Mouse (Mus musculus) left cerebral cortex, postnatal 10 days (tissue): ENCODE results near the gene Igdcc4. TPM values are rescaled to one million over a fixed set of nuclear protein-coding genes. Genes with fewer than 3 reads are reported as not detected.
A peak's percentile ranks its signal among the peaks of the same experiment; 100 is the strongest.

Source experiments
- DNase-seq, 2 experiments: peaks; one replicate each; pipeline ENCODE4 v3.0.0; 2021 to 2022; ENCODE audit warnings: low spot score in 2 of 2, mixed read lengths in 1 of 2; ENCODE audit errors: extremely low spot score in 1 of 2
- intact Hi-C: fragments of 180-260 bp; cut with DNase I; formaldehyde crosslinking; loops from one replicate; pipeline ENCODE4 v1.15.1; 2025
- total RNA-seq, 2 experiments: library from RNA; stranded (reverse); gene quantifications; 2 replicates each; pipeline ENCODE4 v1.2.3; 2021

Igdcc4 gene
- total RNA-seq, 2 experiments from 2014 or later = 25.5 to 29.2 TPM

- DNase-seq = no peak
- intact Hi-C loops = no loop called here
These were observed 6.6 kb downstream of the Igdcc4 start for GRCm38 (mm10) chr9:65107893-65108292.

GRCm38 (mm10) chr9:65109132-65110072, 8.1 kb downstream of the Igdcc4 start:
- peak; percentile 68 to 78 for DNase-seq
- intact Hi-C loops = no loop called here

- intact Hi-C loops = no loop called here
- DNase-seq = no peak
These were observed 10.4 kb downstream of the Igdcc4 start for GRCm38 (mm10) chr9:65111698-65112097.

GRCm38 (mm10) chr9:65113694-65114093, 12.4 kb downstream of the Igdcc4 start:
- DNase-seq = no peak
- intact Hi-C loops = no loop called here

- intact Hi-C loops = no loop called here
- DNase-seq = no peak
These were observed 14.6 kb downstream of the Igdcc4 start for GRCm38 (mm10) chr9:65115891-65116290.

- DNase-seq = no peak
- intact Hi-C loops = no loop called here
These were observed 16.2 kb downstream of the Igdcc4 start for GRCm38 (mm10) chr9:65117516-65117915.

DNA sequence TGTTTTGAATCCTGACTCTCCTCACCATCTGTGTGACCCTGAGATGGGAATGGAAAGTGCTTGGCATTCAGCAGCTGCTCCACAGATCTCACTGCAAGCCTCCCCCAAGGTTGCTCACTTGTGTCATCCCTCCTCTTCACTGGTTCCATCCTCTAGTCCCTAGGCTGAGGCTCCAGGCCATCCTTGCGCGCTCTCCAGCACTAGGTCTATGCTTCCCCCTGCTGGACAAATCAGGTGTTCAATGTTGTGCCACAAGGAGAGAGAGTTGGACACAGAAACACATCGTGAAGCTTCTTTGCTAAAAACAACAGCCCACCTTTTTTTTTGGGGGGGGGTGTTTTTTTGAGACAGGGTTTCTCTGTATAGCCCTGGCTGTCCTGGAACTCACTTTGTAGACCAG, 19.6 kb downstream of the Igdcc4 start:
- DNase-seq = peak; percentile 67 to 73
- intact Hi-C loops = loop anchor here (5.0 kb wide), 1 partner anchor 34 kb away; no protein-coding TSS in a partner anchor

DNA sequence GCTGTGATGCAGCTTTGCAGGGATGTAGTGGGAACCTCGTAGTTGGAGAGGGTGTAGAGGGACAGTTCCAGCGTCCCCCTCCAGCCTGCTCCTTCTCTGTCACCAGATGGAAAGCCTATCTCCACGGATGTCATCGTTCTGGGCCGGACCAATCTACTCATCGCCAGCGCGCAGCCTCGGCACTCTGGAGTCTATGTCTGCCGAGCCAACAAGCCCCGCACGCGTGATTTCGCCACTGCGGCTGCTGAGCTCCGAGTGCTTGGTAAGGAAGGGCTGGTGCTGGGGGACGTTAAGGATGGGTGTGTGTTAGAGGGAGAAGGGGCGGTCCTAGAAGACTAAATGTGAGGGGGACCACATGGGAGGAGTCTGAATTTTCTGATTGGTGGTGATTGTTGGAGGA, 21.3 kb downstream of the Igdcc4 start:
- DNase-seq = peak; percentile 75 to 76
- intact Hi-C loops = loop anchor here (5.0 kb wide), 1 partner anchor 35 kb away; no protein-coding TSS in a partner anchor

GRCm38 (mm10) chr9:65123552-65124168, 22.4 kb downstream of the Igdcc4 start:
- peak in 1 of 2 experiments; percentile 79 for DNase-seq
- intact Hi-C loops = loop anchor here (5.0 kb wide), 1 partner anchor 36 kb away; no protein-coding TSS in a partner anchor

DNA sequence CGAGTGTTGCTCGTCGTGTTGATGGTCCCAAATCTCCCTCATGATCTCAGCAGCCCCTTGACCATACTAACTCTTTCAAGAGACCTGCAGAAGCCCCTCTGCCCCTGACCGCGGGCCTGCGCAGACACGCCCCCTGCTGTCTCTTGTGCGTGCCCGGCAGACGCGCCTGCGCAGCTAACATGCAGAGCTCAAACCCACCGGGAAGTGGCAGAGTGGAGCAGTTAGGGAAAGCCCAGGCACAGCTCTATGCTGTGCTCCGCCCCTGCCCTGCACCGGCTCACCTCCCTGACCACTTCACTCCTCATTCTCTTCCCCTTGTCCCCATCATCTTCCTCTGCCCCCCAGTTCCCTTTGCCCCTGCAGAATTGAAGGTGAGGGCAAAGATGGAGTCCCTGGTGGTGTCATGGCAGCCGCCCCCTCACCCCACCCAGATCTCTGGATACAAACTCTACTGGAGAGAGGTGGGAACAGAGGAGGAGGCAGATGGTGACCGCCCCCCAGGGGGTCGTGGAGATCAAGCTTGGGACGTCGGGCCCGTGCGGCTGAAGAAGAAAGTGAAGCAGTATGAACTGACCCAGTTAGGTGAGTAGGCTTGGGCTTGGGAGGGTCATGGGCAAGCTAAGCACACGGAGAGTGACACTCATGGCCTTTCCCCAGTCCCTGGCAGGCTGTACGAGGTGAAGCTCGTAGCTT, 27.0 kb downstream of the Igdcc4 start:
- peak in 1 of 2 experiments; percentile 72 for DNase-seq

DNA sequence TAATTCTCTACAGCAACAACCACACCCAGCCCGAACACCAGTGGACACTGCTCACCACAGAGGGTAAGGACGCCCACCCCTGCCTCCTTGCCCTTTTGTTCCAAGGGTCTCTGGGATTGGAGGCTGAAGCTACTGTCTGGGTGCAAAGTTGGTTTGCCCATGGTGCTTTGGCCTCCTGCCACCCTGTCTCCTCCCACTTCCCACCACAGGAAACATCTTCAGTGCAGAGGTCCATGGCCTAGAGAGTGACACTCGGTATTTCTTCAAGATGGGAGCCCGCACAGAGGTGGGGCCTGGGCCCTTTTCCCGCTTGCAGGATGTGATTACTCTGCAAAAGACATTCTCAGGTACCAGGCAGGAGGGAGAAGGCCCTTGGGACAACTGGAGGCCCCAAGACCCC, 30.4 kb downstream of the Igdcc4 start:
- intact Hi-C loops = loop anchor here (2.0 kb wide), 1 partner anchor 57 kb away; no protein-coding TSS in a partner anchor
- DNase-seq = no peak

More for the DNA sequence above, 27.0 kb downstream of the Igdcc4 start:
- intact Hi-C loops = no loop called here

DNA sequence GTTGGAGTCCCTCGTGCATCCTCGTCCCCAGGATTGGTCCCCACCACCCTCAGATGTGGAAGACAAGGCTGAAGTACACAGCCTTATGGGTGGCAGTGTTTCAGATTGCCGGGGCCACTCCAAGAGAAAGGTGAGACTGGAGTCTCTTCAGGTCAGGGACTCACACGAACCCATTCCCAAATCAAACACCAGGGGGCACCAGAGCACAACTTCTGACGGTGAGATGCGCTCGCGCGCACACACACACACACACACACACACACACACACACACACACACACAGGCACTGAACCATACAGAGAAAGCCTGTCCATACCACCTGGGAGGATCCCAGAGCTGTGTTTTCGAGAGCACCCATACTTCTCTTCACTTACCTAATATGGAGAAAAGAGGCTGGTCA, 32.5 kb downstream of the Igdcc4 start:
- intact Hi-C loops = loop anchor here (2.0 kb wide), 1 partner anchor 55 kb away; no protein-coding TSS in a partner anchor
- peak; percentile 66 to 81 for DNase-seq

DNA sequence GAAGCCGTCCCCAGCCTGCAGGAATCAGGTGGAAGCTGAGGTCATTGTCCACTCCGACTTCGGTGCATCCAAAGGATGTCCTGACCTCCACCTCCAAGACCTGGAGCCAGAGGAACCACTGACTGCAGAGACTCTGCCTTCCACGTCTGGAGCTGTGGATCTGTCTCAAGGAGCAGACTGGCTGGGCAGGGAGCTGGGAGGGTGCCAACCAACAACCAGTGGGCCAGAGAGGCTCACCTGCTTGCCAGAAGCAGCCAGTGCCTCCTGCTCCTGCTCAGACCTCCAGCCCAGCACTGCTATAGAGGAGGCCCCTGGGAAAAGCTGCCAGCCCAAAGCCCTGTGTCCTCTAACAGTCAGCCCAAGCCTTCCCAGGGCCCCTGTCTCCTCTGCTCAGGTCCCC, 33.8 kb downstream of the Igdcc4 start:
- intact Hi-C loops = no loop called here
- no peak for DNase-seq

DNA sequence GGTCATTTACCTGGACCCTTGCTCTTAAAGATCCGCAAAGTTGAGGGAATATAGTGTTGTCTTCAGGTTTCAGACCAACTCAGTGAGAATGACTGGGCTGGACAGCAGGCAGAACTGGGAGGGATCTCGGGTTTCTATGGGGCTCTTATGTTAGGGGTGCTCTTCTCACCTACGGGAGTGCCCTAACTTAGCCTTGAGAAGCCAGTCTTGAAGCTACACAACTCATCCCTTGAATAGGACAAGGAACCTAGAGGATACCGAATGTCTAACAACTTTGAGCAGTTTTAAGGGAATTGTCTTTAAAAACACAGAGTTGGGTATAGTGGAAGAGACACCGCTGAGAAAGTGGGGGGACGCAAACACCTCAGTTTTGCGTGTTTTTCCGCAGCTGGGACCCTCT, 39.2 kb downstream of the Igdcc4 start:
- intact Hi-C loops = loop anchor here (2.0 to 5.0 kb wide), 2 partner anchors 48 to 142 kb away; no protein-coding TSS in a partner anchor
- DNase-seq = no peak

DNA sequence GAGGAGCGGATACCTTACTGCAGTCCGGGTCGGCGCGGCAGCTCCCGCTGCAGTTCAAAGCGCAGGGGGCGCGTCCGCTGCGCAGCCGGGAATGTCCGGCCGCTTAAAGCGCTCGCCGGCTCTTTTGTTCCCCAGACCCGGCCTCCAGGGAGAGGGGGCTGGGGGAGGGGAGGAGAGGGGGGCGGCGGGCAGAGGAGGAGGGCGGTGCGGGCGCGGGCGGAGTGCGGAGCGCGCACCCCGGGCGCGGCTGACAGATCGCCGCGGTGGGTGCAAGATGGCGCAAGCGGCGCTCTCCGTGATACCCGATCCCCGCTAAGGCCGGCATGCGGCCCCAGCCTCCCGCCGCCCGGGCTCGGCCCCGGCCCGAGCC, 39.6 kb downstream of the Igdcc4 start, which contains the start of gene Igdcc3:
Igdcc3 (plus strand) TSS at position 254 of the 370 bp plus-strand sequence.
- DNase-seq = peak in 1 of 2 experiments; percentile 83
- intact Hi-C loops = loop anchor here (2.0 to 5.0 kb wide), 2 partner anchors 48 to 141 kb away; no protein-coding TSS in a partner anchor

DNA sequence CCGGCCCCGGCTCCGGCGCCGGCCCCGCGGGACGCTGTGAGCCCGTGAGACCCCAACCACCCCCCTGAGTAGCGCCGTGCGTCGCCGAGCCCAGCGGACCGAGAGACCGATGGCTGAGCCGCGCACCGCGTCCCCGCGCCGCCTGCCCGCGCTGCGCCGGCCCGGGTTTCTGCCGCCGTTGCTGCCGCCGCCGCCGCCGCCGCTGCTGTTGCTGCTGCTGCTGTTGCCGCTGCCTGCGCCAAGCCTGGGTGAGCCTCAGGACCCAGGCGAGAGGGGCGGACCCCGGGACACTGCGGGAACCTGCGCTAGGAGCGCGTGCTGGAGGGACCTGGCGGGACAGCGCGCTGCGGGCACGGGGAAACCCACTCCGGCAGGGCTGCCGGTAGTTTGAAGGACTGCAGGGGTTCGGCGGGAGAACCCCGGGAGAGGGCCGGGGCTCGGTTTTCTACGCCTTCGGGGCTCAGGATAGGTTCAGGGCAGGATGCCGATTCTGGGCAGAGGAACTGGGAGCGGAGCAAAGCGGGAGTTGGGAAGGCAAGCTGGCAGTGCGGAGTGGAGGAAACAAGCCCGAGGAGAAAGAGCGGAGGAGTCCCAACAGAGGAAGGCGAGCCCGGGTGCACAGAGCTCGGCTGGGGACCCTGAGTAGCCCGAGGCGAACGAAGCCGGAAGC, 40.2 kb downstream of the Igdcc4 start:
- peak in 1 of 2 experiments; percentile 74 for DNase-seq
- intact Hi-C loops = loop anchor here (2.0 to 5.0 kb wide), 2 partner anchors 47 to 141 kb away; no protein-coding TSS in a partner anchor

- intact Hi-C loops = loop anchor here (2.0 to 5.0 kb wide), 2 partner anchors 47 to 140 kb away; no protein-coding TSS in a partner anchor
- peak in 1 of 2 experiments; percentile 66 for DNase-seq
These were observed 40.7 kb downstream of the Igdcc4 start for GRCm38 (mm10) chr9:65141976-65142318.

GRCm38 (mm10) chr9:65142399-65142798, 41.1 kb downstream of the Igdcc4 start:
- intact Hi-C loops = loop anchor here (5.0 kb wide), 1 partner anchor 140 kb away; no protein-coding TSS in a partner anchor
- no peak for DNase-seq
